Mouse (Mus musculus) heart, embryonic 11.5 days (tissue): ENCODE data around the gene Pkdrej. TPM values are rescaled to one million over a fixed set of nuclear protein-coding genes. Genes with fewer than 3 reads are reported as not detected.

Source experiments
- ATAC-seq: fragments of 200-750 bp; cut with Nextera tagmentation; replicated peaks from 2 replicates; pipeline ENCODE4 v1.8.0; 2017; ENCODE audit warnings: moderate library complexity; ENCODE audit not compliant: insufficient number of reproducible peaks, low FRiP score, low TSS enrichment
- H3K27ac ChIP-seq: fragments of 300-500 bp; sonication (generic); 2 replicates; pipeline ENCODE4 v1.5.1; 2014; ENCODE audit warnings: mild to moderate bottlenecking, low read depth, low read length
- H3K27me3 ChIP-seq: fragments of 300-500 bp; sonication (generic); 2 replicates; pipeline ENCODE4 v1.6.1; 2014; ENCODE audit warnings: mild to moderate bottlenecking, low read length, mixed read lengths; ENCODE audit not compliant: control insufficient read depth, insufficient read depth
- H3K36me3 ChIP-seq: fragments of 300-500 bp; sonication (generic); 2 replicates; pipeline ENCODE4 v1.6.1; 2014; ENCODE audit warnings: mild to moderate bottlenecking, low read length, moderate library complexity, mixed read lengths; ENCODE audit not compliant: control insufficient read depth, insufficient read depth
- H3K4me1 ChIP-seq: fragments of 300-500 bp; sonication (generic); 2 replicates; pipeline ENCODE4 v1.6.1; 2014; ENCODE audit warnings: low read length; ENCODE audit not compliant: control insufficient read depth, insufficient read depth
- H3K4me2 ChIP-seq: fragments of 300-500 bp; sonication (generic); 2 replicates; pipeline ENCODE4 v1.6.1; 2014; ENCODE audit warnings: mild to moderate bottlenecking, moderate library complexity
- H3K4me3 ChIP-seq: fragments of 300-500 bp; sonication (generic); 2 replicates; pipeline ENCODE4 v1.5.1; 2014; ENCODE audit warnings: low read depth, low read length
- H3K9ac ChIP-seq: fragments of 300-500 bp; sonication (generic); 2 replicates; pipeline ENCODE4 v1.6.1; 2014; ENCODE audit warnings: mild to moderate bottlenecking, low read depth, low read length, moderate library complexity
- H3K9me3 ChIP-seq: fragments of 300-500 bp; sonication (generic); replicated peaks from 2 replicates; pipeline ENCODE4 v1.6.1; 2016; ENCODE audit warnings: low read length; ENCODE audit not compliant: control insufficient read depth
- WGBS: fragments of 180-500 bp; shearing (Covaris S2); extraction: QIAGEN DNeasy Blood & Tissue Kit; methylation state at CpG from one replicate; pipeline ENCODE4 v1.1.7; 2014; ENCODE audit not compliant: insufficient replicate concordance; 5-methylcytosine and 5-hydroxymethylcytosine counted together
- polyA plus RNA-seq: library from polyadenylated mRNA; unstranded; fragments of >200 nt; fragmentation: Nextera tagmentation; extraction: Ambion mirVana; gene quantifications from 2 replicates; pipeline ENCODE4 v1.2.1, GENCODE M21; 2014

Pkdrej gene
- polyA plus RNA-seq, 1 experiment from 2014 or later, result 0.14 TPM

DNA sequence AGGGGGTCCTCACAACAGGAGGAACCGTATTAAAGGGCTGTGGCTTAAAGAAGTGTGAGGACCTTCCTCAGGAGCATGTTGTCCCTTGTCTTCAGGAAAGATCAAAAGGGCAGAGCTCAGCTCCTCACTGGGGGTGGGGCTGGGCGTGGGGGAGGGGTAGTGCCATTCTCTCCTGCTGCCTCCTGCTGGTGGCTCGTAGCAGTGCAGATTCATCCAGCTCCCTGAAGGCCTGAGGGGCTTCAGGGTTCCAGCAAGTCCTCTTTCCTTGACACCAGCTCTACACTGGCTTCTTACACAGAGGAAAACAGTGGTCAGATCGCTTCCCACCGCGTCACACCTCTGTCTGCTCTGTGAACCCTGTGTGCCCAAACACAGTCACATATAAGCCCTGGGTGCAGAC, 19.4 kb upstream of the Pkdrej start:
- Histone ChIP-seq H3K27ac (no peak overlapping the region), H3K9me3 (no peaks in the 10 kb centered on the region), H3K4me2 (no peak overlapping the region), H3K27me3 (no peaks in the 10 kb centered on the region), H3K36me3 (no peaks in the 10 kb centered on the region), H3K4me1 (no peaks in the 10 kb centered on the region), H3K9ac (no peak overlapping the region), H3K4me3 (no peak overlapping the region)
- WGBS, result 27% methylated on average over 6 of the region's 6 CpGs
- no peak for ATAC-seq

GRCm38 (mm10) chr15:85836887-85837286, 15.4 kb upstream of the Pkdrej start:
- Histone ChIP-seq H3K4me1 (no peaks in the 10 kb centered on the region), H3K9ac (no peak overlapping the region), H3K36me3 (no peaks in the 10 kb centered on the region), H3K4me2 (no peak overlapping the region), H3K4me3 (no peak overlapping the region), H3K27ac (no peak overlapping the region), H3K27me3 (no peaks in the 10 kb centered on the region), H3K9me3 (no peaks in the 10 kb centered on the region)
- WGBS, result 88% methylated on average over 5 of the region's 5 CpGs
- ATAC-seq, result no peak

DNA sequence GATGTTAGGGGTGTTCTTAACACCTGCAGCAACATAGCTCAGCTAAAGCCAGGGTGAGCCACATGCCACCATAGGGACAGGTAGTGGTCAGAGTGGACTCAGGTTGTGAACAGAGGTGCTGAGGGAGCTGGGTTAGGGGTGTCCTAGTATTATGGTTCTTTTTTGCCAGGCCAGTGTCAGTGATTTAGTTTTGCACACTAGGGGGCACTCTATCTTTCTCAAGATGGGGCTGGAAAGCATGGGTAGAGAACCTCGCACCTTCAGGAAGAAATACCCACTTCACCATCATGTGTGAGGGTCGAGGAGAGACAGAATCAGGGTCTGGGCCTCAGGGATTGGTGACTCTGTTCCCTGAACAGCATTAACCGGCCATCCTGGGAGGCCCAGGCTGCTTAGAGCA, 13.8 kb upstream of the Pkdrej start:
- H3K9ac ChIP-seq, result no peak overlapping the region
- ATAC-seq, result no peak
- H3K27ac ChIP-seq, result no peak overlapping the region
- H3K9me3 ChIP-seq, result no peaks in the 10 kb centered on the region
- WGBS, result 56% methylated on average over 3 of the region's 3 CpGs
- H3K4me1 ChIP-seq, result peaks cover 2% of the 10 kb centered on the region; the same call in 1 of the 2 replicates
- no peaks in the 10 kb centered on the region for H3K36me3 ChIP-seq
- H3K4me3 ChIP-seq, result no peak overlapping the region
- H3K4me2 ChIP-seq, result no peak overlapping the region
- H3K27me3 ChIP-seq, result no peaks in the 10 kb centered on the region

DNA sequence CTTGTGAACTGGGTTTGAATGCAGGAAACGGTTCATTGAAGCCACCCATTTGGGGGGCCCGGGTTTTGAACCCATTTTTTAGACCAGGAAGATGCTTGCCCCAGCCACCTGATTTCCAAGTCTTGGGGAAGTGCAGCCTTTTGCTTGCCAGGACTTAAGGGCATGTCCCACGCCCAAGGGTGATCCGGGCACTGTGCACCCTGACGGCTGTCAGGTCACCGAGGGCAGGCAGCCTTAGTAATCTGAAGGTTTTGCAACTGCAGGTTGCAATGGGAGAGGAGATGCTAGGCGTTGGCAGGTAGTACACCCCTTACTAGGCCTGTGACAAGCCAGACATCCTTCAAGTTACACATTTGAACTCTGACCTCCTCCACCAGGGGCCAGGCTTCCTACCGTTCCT, 11.1 kb upstream of the Pkdrej start:
- H3K27ac ChIP-seq, result no peak overlapping the region
- no peak for ATAC-seq
- peaks cover 2% of the 10 kb centered on the region; the same call in 1 of the 2 replicates for H3K4me1 ChIP-seq
- WGBS, result 55% methylated on average over 8 of the region's 8 CpGs
- H3K4me2 ChIP-seq, result peak overlapping the region; percentile 77
- H3K9ac ChIP-seq, result peak overlapping the region; percentile 66; the same call in 1 of the 2 replicates
- H3K9me3 ChIP-seq, result no peaks in the 10 kb centered on the region
- no peaks in the 10 kb centered on the region for H3K27me3 ChIP-seq
- peak overlapping the region; percentile 61 for H3K4me3 ChIP-seq
- no peaks in the 10 kb centered on the region for H3K36me3 ChIP-seq

GRCm38 (mm10) chr15:85831954-85832590, 10.5 kb upstream of the Pkdrej start, which contains the start of gene Ttc38:
Gene Ttc38, plus strand, starts transcription at chr15:85832306.
- Histone ChIP-seq H3K4me1 (peaks cover 2% of the 10 kb centered on the region; the same call in 1 of the 2 replicates), H3K4me2 (peak within 1 kb of the TSS; percentile 77), H3K27me3 (no peaks in the 10 kb centered on the region), H3K36me3 (no peaks in the 10 kb centered on the region), H3K9me3 (no peaks in the 10 kb centered on the region), H3K9ac (peak within 1 kb of the TSS; percentile 66), H3K4me3 (peak within 1 kb of the TSS; percentile 61), H3K27ac (no peak within 1 kb of the TSS)
- WGBS, result 2% methylated on average over 27 of the region's 27 CpGs
- peak; percentile 60 for ATAC-seq

DNA sequence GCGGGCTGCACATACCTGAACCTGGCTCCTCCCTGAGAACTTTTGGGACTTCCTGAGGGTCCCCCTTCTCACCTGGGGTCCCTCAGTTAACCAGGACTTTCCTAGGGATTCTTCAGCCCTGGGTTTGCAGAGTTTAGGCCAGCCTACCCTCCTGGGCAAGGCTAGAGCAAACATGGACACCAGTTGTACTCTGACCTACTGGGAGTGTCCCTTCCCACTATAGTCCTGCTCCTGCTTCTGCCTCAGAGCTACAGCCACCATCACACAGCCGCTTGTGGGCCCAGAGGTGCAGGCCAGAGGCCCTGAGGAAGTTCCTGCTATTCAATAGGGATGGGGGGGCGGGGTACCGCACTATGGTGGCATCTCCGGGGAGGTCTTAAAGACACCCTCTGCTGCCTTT, 7.9 kb upstream of the Pkdrej start:
- no peak overlapping the region for H3K27ac ChIP-seq
- no peak for ATAC-seq
- 76% methylated on average over 5 of the region's 5 CpGs for WGBS
- H3K9me3 ChIP-seq, result no peaks in the 10 kb centered on the region
- no peak overlapping the region for H3K9ac ChIP-seq
- H3K4me3 ChIP-seq, result no peak overlapping the region
- H3K27me3 ChIP-seq, result no peaks in the 10 kb centered on the region
- no peaks in the 10 kb centered on the region for H3K36me3 ChIP-seq
- peaks cover 2% of the 10 kb centered on the region; the same call in 1 of the 2 replicates for H3K4me1 ChIP-seq
- H3K4me2 ChIP-seq, result no peak overlapping the region

DNA sequence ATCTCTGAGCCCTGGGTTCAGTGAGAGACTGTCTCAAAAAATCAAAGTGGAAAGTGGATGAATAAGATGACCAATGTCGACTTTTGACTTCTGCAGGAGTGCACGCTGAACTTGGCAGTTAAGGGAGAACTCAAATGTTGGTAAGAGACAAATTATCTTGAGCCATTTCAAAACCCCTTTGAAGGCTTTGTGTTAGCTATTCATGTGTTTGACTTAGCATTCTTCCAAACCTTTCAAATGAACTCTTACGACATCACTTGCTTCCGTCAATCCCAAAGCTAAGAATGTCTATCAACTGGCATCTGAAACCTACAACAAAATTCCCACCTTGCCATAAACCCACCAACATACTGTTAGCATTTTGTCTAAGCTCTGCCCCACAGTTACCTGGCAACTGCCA, 6.5 kb upstream of the Pkdrej start:
- Histone ChIP-seq H3K4me1 (peaks cover 2% of the 10 kb centered on the region; the same call in 1 of the 2 replicates), H3K27ac (no peak overlapping the region), H3K4me3 (no peak overlapping the region), H3K4me2 (no peak overlapping the region), H3K9me3 (no peaks in the 10 kb centered on the region), H3K9ac (no peak overlapping the region), H3K36me3 (no peaks in the 10 kb centered on the region), H3K27me3 (no peaks in the 10 kb centered on the region)
- ATAC-seq, result no peak
- WGBS, result 84% methylated on average over 4 of the region's 4 CpGs

GRCm38 (mm10) chr15:85826676-85827075, 5.1 kb upstream of the Pkdrej start:
- H3K27ac ChIP-seq, result no peak overlapping the region
- no peaks in the 10 kb centered on the region for H3K36me3 ChIP-seq
- no peak overlapping the region for H3K4me2 ChIP-seq
- no peaks in the 10 kb centered on the region; the same call in 1 of the 2 replicates for H3K27me3 ChIP-seq
- H3K9me3 ChIP-seq, result no peaks in the 10 kb centered on the region
- H3K4me3 ChIP-seq, result no peak overlapping the region
- H3K4me1 ChIP-seq, result peaks cover under 1% of the 10 kb centered on the region; the same call in 1 of the 2 replicates
- no peak overlapping the region for H3K9ac ChIP-seq
- 35% methylated on average over 5 of the region's 5 CpGs for WGBS
- ATAC-seq, result no peak

DNA sequence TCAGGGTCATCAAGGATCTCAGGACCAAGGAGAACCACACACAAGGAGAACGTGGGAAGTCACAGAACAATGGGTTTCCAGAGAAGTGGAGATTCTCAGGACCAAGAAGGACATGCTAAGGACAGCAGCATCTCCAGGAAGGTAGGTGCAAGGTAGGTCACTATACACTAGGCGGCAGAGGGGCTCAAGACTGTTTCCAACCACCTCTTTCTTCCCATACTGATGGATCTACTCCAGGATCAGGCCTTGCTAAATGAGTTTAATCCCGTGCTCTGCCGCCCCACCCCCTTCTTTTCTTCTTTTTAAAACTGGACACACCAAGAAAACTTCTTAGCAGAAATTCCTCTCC, 451 bp upstream of the Pkdrej start:
- H3K27me3 ChIP-seq, result peaks cover 17% of the 10 kb centered on the region
- H3K4me2 ChIP-seq, result peak overlapping the region; percentile 97
- H3K9ac ChIP-seq, result peak overlapping the region; percentile 78
- WGBS, result 9% methylated on average over 4 of the region's 4 CpGs
- H3K27ac ChIP-seq, result no peak overlapping the region
- no peaks in the 10 kb centered on the region for H3K36me3 ChIP-seq
- ATAC-seq, result no peak
- peak overlapping the region; percentile 59 for H3K4me3 ChIP-seq
- H3K9me3 ChIP-seq, result no peaks in the 10 kb centered on the region
- no peaks in the 10 kb centered on the region for H3K4me1 ChIP-seq
